Mouse (Mus musculus) spleen, embryonic (tissue): ENCODE results near the gene Heatr9.

Experiments
- CTCF ChIA-PET: fragments of 350-600 bp; sonication (Branson Sonifier 250); formaldehyde crosslinking; loops from one replicate; lab custom pipeline; 2022; lab: Charles Lee

The Heatr9 gene

GRCm38 (mm10) chr11:83522075-83522474 is at the start of gene Heatr9:
Gene Heatr9 (minus strand): TSS chr11:83522175.
- CTCF ChIA-PET: no interaction called here

- CTCF ChIA-PET: no interaction called here
These were observed 48.2 kb upstream of the Heatr9 start for GRCm38 (mm10) chr11:83570189-83570588.

GRCm38 (mm10) chr11:83569249-83569648 is 47.3 kb upstream of the Heatr9 start:
- CTCF ChIA-PET: no interaction called here

- CTCF ChIA-PET: no interaction called here
These were observed 46.8 kb upstream of the Heatr9 start for GRCm38 (mm10) chr11:83568786-83569185.

- CTCF ChIA-PET: no interaction called here
These were observed 46.1 kb upstream of the Heatr9 start for GRCm38 (mm10) chr11:83568061-83568460.

- CTCF ChIA-PET: no interaction called here
These were observed 45.3 kb upstream of the Heatr9 start for GRCm38 (mm10) chr11:83567311-83567710.

- CTCF ChIA-PET: no interaction called here
These were observed 44.6 kb upstream of the Heatr9 start for GRCm38 (mm10) chr11:83566617-83567016.

GRCm38 (mm10) chr11:83563754-83564153 is 41.8 kb upstream of the Heatr9 start:
- CTCF ChIA-PET: no interaction called here

GRCm38 (mm10) chr11:83562311-83562887 is 40.4 kb upstream of the Heatr9 start:
- CTCF ChIA-PET: interaction anchor here (0.9 to 1.2 kb wide), 2 partner anchors 9 to 66 kb away, joined by 3 to 4 read pairs; no protein-coding TSS in a partner anchor

- CTCF ChIA-PET: interaction anchor here (0.5 kb wide), 1 partner anchor 80 kb away, joined by 4 read pairs; no protein-coding TSS in a partner anchor
These were observed 38.4 kb upstream of the Heatr9 start for GRCm38 (mm10) chr11:83560405-83560804.

- CTCF ChIA-PET: interaction anchor here (1.0 to 1.4 kb wide), 3 partner anchors 83 to 174 kb away, joined by 4 to 13 read pairs (median 4); no protein-coding TSS in a partner anchor
These were observed 35.1 kb upstream of the Heatr9 start for GRCm38 (mm10) chr11:83557074-83557473.

GRCm38 (mm10) chr11:83556085-83556781 is 34.3 kb upstream of the Heatr9 start:
- CTCF ChIA-PET: interaction anchor here (0.8 to 1.4 kb wide), 4 partner anchors 83 to 189 kb away, joined by 3 to 13 read pairs (median 4); no protein-coding TSS in a partner anchor

- CTCF ChIA-PET: interaction anchor here (0.6 kb wide), 2 partner anchors 275 to 614 kb away, joined by 5 to 10 read pairs; no protein-coding TSS in a partner anchor
These were observed 29.7 kb upstream of the Heatr9 start for GRCm38 (mm10) chr11:83551668-83552067.

GRCm38 (mm10) chr11:83551037-83551436 is 29.1 kb upstream of the Heatr9 start:
- CTCF ChIA-PET: interaction anchor here (0.6 to 1.0 kb wide), 3 partner anchors 178 to 615 kb away, joined by 3 to 10 read pairs (median 5); no protein-coding TSS in a partner anchor

GRCm38 (mm10) chr11:83550186-83550632 is 28.2 kb upstream of the Heatr9 start:
- CTCF ChIA-PET: interaction anchor here (1.0 kb wide), 1 partner anchor 179 kb away, joined by 3 read pairs; no protein-coding TSS in a partner anchor

GRCm38 (mm10) chr11:83544214-83544613 is 22.2 kb upstream of the Heatr9 start:
- CTCF ChIA-PET: no interaction called here

- CTCF ChIA-PET: no interaction called here
These were observed 19.4 kb upstream of the Heatr9 start for GRCm38 (mm10) chr11:83541415-83541814.

- CTCF ChIA-PET: no interaction called here
These were observed 19.0 kb upstream of the Heatr9 start for GRCm38 (mm10) chr11:83540931-83541330.

GRCm38 (mm10) chr11:83538705-83539314 is 16.8 kb upstream of the Heatr9 start:
- CTCF ChIA-PET: interaction anchor here (0.5 kb wide), 1 partner anchor 752 kb away, joined by 7 read pairs; no protein-coding TSS in a partner anchor

- CTCF ChIA-PET: no interaction called here
These were observed 14.9 kb upstream of the Heatr9 start for GRCm38 (mm10) chr11:83536831-83537230.

- CTCF ChIA-PET: interaction anchor here (0.6 kb wide), 1 partner anchor 8 kb away, joined by 4 read pairs; no protein-coding TSS in a partner anchor
These were observed 12.8 kb upstream of the Heatr9 start for GRCm38 (mm10) chr11:83534609-83535423.
